Mouse (Mus musculus) stomach, postnatal 0 days (tissue): Measurements from ENCODE around the gene Amz2.

Source experiments
- CTCF ChIP-seq: IDR thresholded peaks from 2 replicates; pipeline ENCODE4 v1.5.1; 2016; ENCODE audit warnings: antibody characterized with exemption, low read depth, mild to moderate bottlenecking, moderate library complexity
- EP300 ChIP-seq: optimal IDR thresholded peaks from 2 replicates; pipeline ENCODE3; 2016; ENCODE audit warnings: antibody characterized with exemption

GRCm38 (mm10) chr11:109440641-109441040 lies 14.9 kb downstream of the Amz2 start:
- TF ChIP-seq CTCF (no peak), EP300 (no peak)
